Mouse (Mus musculus) brain, embryonic 14.5 days (tissue): ENCODE data around the gene Zcchc24. TPM values are rescaled to one million over a fixed set of nuclear protein-coding genes. Genes with fewer than 3 reads are reported as not detected.

Experiments used
- DNase-seq: peaks from one replicate; pipeline ENCODE4 v3.0.0-alpha.2; 2011; ENCODE audit warnings: low read depth
- CTCF ChIP-seq: fragments of 200-500 bp; IDR thresholded peaks from 2 replicates; pipeline ENCODE4 v1.5.1; 2012; ENCODE audit warnings: inconsistent platforms, mild to moderate bottlenecking, moderate library complexity, borderline replicate concordance; ENCODE audit not compliant: insufficient read depth, insufficient read length; ENCODE audit errors: extremely low read depth
- POLR2A ChIP-seq: fragments of 200-500 bp; IDR thresholded peaks from 2 replicates; pipeline ENCODE4 v1.6.1; 2012; ENCODE audit warnings: mild to moderate bottlenecking, inconsistent platforms, borderline replicate concordance; ENCODE audit not compliant: poor library complexity, insufficient read depth, insufficient read length, severe bottlenecking; ENCODE audit errors: extremely low read depth
- polyA plus RNA-seq: library from polyadenylated mRNA; depleted of rRNA; stranded (reverse); fragments of >200 nt; gene quantifications from 2 replicates; pipeline ENCODE4 v1.2.3, GENCODE M21; 2012

Zcchc24 gene
- polyA plus RNA-seq, 1 experiment, result 19.6 TPM

DNA sequence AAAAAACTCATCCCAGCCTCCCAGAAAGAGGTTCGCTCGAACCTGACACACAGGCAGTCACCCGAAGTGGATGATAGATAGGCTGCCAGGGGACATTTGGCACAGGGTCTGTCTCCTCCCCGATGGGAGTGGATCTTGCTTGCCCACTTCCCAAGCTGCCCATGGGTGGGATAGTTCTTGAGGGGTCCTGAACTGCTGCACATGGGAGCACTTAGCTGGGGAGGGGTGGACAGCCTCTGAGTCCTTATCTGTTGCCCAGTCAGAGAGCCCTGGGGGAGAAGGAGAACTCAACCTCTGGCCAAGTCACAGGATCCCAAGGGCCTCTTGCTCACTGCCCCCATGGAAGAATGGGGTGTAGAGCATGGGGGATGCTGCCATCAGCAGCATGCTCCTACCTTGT lies 13.3 kb downstream of the Zcchc24 start:
- TF ChIP-seq POLR2A (no peak), CTCF (no peak)
- DNase-seq, result no peak

DNA sequence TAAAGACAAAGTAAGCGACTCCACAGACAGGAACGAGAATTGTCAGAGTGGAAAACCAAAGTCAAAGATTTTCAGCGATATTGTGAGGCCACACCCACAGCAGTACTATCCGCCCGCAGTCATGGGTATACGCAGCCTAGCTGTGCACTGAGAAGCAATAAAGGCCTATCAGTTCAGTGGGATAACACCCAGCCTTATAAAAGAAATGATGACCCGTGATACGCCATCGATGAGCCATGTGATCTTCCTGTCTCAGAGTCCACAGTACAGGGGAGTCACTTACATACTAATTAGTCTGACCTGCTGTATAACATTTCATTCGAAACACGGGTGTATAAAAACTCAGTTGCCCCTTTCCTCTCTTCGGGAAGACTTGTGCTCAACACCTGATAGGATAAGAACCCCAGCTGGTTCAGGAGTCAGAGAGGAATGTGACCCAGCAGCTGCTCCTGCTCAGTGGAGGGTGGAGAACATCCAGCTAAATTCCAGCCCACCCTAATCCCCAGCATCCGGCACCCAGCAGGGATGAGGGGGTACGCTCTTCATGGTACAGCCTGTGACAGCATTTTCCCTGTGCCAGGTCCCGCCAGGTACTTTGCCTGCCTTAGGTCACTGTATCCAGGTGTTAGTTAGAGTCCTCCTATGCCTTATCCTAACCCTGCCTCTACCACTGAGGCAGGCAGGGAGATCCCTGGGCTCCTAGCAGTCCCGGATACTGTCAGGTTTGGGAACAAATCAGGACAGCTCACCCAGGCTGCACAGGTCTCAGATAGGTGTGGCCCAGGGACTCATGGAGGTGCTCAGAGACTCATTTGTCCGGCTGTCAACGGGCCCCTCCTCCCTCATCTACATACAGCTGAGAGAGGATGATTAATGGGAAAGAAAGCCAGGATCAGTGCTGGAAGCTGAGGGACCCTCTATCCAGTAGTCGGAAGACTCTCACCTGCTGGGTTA lies 14.0 kb downstream of the Zcchc24 start:
- TF ChIP-seq POLR2A (no peak), CTCF (no peak)
- no peak for DNase-seq

DNA sequence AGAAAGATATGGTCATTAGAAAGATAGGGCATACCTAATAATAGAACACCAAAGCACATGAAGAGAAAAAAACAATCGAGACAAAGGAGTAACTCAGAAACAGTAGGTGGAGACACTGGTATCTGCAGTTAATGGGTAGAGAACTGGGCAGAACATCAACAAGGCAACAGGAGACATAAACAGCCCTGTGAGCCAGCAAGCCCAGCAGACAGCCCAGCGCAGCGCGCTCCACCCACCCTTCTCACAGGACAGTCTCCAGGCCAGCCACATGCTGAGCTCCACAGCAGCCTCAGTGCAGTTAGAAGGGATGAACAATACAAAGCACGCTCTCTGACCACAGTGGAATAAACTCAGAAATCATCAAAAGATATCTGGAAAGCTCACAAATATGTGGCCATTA lies 15.8 kb downstream of the Zcchc24 start:
- DNase-seq, result no peak
- TF ChIP-seq POLR2A (no peak), CTCF (no peak)

DNA sequence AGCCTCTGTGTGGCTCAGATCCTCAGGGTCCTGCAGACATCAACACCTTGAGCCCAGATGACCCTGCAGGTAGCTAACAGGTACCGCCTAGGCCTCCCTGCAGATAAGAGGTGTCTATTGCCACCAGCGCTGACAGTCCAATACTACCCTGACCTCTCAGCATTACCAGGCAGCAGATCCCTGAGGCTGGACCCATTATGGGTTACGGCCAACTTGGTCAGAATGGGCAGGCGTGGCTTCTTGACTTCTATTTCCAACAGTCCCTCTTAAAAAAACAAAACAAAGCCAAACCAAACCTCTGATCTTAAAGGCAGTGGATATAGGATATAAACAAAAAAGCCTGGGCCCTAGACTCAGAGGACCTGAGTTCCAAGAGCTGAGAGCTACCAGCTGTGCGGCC lies 17.8 kb downstream of the Zcchc24 start:
- TF ChIP-seq CTCF, result no peak
- TF ChIP-seq POLR2A, result no peak
- DNase-seq, result no peak

DNA sequence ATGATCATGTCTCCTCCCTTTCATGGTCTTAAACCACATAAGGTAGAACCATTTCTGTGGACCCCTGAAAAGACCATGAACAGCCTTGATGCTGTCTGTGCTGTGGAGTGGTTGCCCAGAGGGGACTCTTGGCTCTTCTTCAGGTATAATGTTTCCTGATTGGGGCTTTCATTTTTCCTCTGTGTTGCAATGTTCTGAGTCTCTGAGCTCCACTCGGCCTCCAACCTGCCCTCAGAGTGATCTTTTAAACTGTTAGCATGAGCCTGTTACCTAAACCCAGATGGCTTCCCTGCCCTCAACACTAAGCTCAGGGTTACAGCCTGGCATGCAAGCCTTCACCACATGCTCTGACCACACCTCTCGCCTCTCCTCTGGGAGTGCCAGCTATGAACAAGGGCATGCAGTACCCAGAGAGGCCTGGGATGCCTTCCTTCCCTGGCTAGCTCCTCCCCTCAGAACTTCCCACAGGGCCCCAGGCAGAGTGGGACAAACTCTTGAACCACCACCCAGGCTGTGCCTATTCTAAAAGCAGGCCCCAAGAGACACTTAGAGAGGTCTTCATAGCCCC lies 18.3 kb downstream of the Zcchc24 start:
- TF ChIP-seq CTCF (no peak), POLR2A (no peak)
- DNase-seq, result no peak

DNA sequence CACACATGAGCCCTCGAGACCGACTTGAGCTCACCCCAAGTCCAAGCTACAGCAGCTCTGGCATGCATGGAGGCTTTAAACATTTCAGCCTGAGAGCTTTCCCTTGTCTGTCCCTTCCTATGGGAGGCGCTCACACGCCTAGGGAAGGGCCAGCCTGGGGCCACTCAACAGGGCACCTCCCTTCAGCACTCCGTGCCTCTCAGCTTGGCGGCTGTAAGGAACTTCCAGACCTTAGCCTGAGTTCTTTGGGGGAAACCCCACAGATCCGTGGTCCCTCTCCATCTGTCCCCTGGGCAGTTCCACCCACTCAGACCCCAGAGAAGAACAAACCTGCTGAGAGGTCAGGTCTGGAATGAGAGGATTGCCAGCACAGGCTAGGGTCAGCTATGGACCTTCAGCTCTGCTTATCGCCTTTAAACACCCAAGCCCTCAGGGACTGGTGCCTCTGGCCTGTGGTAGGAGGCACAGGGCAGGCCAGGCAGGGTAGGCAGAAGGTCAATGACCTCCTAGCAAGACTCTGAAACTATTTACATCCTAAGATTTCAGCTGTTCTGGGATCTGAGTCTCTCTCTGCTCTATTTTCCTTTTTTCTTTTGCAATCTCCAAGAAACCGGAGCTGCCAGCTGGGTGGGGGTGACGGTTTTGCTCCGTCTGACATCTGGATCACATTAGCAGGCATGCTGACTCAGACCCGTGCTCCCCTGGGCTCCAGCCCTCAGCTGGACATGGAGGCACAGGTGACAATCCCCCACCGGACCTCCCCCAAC lies 19.5 kb downstream of the Zcchc24 start:
- TF ChIP-seq POLR2A (no peak), CTCF (no peak)
- no peak for DNase-seq

DNA sequence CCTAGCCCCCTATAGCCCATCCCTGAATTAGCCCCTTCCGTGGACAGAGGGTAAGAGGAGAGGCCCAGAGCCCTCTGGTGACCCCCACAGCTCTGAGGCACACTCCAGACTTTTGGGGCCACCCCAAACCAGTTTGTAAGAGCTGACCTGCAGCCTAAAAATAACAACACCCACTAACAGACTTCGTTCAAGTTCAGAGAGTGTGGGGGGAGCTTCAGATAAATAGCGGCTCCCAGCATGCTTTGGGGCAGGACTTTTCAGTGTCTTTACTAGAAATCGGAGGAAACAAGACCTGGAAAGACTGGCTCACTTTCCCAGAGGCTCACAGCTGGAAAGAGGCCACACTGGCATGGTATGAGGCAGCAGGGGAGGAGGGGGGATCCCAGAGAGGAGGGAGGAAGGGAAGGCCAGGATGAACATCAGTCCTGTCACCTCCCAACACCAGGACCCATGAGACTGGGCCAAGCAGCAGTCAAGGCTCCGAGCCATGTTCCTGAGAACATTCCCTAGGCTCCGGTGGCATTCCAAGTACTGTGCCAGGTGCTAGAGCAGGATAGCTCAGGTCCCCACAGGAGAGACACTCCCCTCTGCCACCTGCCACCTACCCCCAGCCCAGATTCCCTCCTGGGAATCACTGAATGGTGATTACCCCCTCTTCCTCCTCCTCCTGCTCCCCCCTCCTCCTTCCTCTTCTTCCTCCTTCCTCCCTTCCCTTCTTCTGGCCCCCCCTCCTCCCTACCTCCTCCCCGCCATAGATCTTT lies 20.7 kb downstream of the Zcchc24 start:
- DNase-seq, result no peak
- TF ChIP-seq POLR2A (no peak), CTCF (no peak)

DNA sequence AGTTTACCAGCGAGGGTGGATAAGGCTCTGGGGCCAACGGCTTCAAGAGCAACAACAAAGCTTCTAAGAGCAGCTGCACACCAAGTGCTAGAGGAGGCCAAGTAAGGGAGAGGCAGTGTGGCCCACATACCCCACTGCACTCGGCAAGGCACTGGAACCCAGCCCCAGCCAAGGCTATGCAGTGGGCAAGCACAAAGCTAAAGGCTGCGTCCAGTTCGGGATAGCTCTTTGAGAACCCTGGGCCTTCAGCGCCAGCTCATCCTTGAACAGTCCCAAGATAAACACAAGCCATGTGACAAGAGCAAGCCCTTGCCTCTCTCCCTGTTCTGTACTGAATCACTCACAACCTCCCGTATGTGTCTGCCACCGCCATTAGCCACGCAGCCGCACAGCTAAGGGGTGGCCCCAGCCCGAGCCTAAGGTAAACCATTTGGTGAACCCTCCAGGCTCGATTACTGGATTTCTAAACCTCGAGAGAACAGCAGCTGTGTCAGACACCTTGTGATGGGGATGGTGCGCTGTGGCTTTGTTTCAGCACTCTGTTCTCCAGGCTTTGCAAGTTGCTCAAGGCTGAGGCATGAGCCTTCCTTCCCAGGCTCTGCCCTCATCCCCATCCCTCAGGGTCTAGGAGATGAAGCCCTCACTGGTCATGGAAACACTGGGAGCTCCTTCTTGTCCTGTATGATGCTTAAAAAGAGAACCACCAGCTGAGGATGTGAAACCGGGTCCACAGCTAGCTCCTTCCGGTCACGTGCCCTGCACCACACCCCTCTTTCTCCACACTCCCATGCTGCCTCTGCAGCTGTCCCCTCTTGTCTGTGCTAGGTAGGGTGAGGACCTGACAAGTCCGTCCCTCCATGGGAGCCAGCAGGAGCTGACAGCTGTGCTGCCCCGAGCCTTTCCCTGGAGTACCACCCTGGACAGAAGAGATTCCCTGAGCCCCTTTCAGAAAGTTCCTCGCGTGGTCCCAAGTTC lies 21.6 kb downstream of the Zcchc24 start:
- no peak for TF ChIP-seq POLR2A
- TF ChIP-seq CTCF, result no peak
- no peak for DNase-seq

DNA sequence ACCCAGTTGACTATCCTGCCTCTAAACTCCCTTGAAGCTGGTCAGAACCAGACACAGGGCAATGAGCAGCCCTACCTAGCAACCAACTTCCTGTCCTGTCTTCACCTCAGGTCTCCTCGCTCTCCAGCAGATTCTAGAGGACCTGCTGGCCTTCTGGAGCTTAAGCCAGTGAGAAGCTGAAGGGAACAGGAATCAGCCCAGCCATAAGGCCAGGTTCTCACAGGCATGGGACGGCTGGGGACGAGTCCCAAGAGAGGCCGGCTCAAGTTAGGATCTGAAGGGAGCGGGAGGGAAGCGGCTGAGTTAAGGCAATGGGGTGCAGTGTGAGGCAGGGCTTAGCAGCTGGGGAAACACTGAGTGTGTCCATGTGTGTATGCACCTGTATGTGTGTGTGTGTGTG lies 22.5 kb downstream of the Zcchc24 start:
- TF ChIP-seq CTCF (no peak), POLR2A (no peak)
- DNase-seq, result no peak

DNA sequence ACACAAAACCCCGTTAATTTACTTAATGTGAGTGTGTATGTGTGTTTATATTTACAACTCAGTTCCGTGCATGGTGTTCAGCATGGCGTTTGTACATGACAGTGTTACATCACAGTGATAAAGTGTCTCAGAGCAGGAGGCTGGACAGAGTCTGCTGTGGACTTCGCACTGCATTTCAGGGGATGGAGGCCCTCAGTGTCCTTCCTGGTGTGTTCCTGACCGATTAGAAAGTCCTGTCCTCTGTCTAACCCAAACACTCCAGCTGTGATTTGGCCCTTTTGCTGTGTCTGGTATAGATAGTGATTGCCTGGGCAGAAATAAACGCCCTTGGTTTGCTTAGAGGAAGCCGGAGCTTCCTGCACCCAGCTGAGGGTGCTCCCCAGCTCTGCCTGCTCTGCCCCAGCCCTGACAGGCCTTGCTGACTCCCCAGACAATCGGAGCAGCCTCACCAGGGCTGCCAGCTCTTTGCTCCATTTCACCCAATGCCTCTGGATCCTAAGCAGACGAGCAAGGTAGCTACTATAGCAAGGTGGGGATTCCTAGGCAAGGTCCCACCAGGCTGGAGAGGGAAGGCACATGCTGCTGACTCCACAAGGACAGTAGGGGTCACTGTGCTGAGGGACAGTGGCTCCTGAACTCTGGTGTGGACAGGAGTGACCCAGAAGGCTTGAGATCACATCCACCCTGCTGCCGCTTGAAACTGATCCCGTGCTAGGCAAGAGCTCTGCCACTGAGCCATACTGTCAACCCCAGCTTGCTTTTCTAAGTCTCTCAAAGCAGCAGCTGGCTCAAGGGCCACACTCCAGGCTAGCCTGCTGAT lies 23.3 kb downstream of the Zcchc24 start:
- TF ChIP-seq POLR2A (no peak), CTCF (no peak)
- no peak for DNase-seq

DNA sequence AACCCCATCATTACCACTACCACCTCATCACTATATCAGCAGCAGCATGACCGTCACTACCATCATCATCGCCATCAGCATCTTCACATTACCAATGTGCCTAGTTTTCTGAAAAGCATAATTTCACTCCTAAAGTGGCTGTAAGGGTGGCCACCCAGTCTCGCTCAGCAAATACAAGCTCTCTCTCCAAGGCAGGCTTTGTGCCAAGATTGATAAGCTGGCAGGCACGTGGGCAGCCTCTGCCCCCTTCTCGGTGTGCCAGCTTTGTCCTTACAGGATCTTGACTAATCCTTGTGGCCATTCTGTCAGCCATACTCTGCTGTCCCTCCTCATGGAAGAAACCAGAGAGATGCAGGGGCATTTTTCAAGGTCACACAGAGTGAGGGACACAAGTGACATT lies 25.9 kb downstream of the Zcchc24 start:
- no peak for DNase-seq

DNA sequence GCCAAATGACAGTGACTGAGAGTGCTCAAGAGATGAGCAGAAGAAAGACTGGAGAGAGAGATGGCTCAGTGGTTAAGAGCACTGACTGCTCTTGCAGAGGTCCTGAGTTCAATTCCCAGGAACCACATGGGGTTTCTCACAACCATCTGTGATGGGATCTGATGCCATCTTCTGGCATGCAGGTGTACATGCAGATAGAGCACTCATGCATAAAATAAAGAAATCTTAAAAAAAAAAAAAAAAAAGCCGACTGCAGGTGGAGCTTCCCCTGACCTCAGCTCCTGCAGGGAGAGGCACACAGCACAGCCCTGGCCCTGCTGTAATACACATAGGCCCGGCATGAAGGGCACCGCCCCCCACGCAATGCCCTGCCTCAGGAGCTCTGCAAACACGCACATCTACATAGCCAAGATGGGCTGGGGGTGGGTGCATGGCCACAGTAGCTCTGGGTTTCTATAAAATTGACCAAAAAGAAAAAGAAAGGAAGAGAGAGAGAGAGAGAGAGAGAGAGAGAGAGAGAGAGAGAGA lies 26.9 kb downstream of the Zcchc24 start:
- TF ChIP-seq POLR2A (no peak), CTCF (no peak)
- DNase-seq, result no peak

More for the DNA sequence above, 25.9 kb downstream of the Zcchc24 start:
- TF ChIP-seq CTCF, result no peak
- no peak for TF ChIP-seq POLR2A
